Mouse (Mus musculus): Measurements from ENCODE around the gene Slc35c2.

The Slc35c2 gene

GRCm38 (mm10) chr2:165311577-165311976, 23.9 kb upstream of the Slc35c2 start:
- DNase-seq: no peak

- DNase-seq: no peak
Observed at GRCm38 (mm10) chr2:165310818-165311425, 23.3 kb upstream of the Slc35c2 start.

GRCm38 (mm10) chr2:165307801-165308200, 20.1 kb upstream of the Slc35c2 start:
- DNase-seq: no peak

- DNase-seq: no peak
Observed at GRCm38 (mm10) chr2:165305438-165305837, 17.8 kb upstream of the Slc35c2 start.

- DNase-seq: no peak
Observed at GRCm38 (mm10) chr2:165304819-165305218, 17.1 kb upstream of the Slc35c2 start.

GRCm38 (mm10) chr2:165303354-165304012, 15.8 kb upstream of the Slc35c2 start:
- DNase-seq: no peak

- no peak for DNase-seq
Observed at GRCm38 (mm10) chr2:165301409-165301808, 13.7 kb upstream of the Slc35c2 start.

GRCm38 (mm10) chr2:165300885-165301284, 13.2 kb upstream of the Slc35c2 start:
- no peak for DNase-seq

- no peak for DNase-seq
Observed at GRCm38 (mm10) chr2:165300424-165300823, 12.8 kb upstream of the Slc35c2 start.

GRCm38 (mm10) chr2:165297429-165297828, 9.8 kb upstream of the Slc35c2 start:
- DNase-seq: no peak

GRCm38 (mm10) chr2:165296571-165296970, 8.9 kb upstream of the Slc35c2 start:
- DNase-seq: no peak

- no peak for DNase-seq
Observed at GRCm38 (mm10) chr2:165288315-165289031, 804 bp upstream of the Slc35c2 start.

- peak; percentile 57 to 61 for DNase-seq
Observed at GRCm38 (mm10) chr2:165286361-165287201, 1.1 kb downstream of the Slc35c2 start.

- peak; percentile 74 to 76 for DNase-seq
Observed at GRCm38 (mm10) chr2:165285621-165286020, 2.0 kb downstream of the Slc35c2 start.

- no peak for DNase-seq
Observed at GRCm38 (mm10) chr2:165285034-165285433, 2.6 kb downstream of the Slc35c2 start.

GRCm38 (mm10) chr2:165284377-165284776, 3.3 kb downstream of the Slc35c2 start:
- DNase-seq: no peak

GRCm38 (mm10) chr2:165283644-165284043, 4.0 kb downstream of the Slc35c2 start:
- DNase-seq: no peak

- no peak for DNase-seq
Observed at GRCm38 (mm10) chr2:165281779-165282311, 5.8 kb downstream of the Slc35c2 start.

- DNase-seq: no peak
Observed at GRCm38 (mm10) chr2:165279351-165279750, 8.3 kb downstream of the Slc35c2 start.

GRCm38 (mm10) chr2:165277188-165277740, 10.4 kb downstream of the Slc35c2 start:
- DNase-seq: no peak

GRCm38 (mm10) chr2:165275824-165276223, 11.8 kb downstream of the Slc35c2 start:
- peak; percentile 60 for DNase-seq

- no peak for DNase-seq
Observed at GRCm38 (mm10) chr2:165275124-165275640, 12.5 kb downstream of the Slc35c2 start.
